In genomic region chr17:43707254-43707653, GRCm38 (mm10) we compare ENCODE assay signal across 12 mouse cellular contexts. TPM values are rescaled to one million over a fixed set of nuclear protein-coding genes. Genes with fewer than 3 reads are reported as not detected.
DNase-seq lines count a peak whose midpoint lies in the region; ATAC-seq and TF ChIP-seq lines count a peak whose summit lies in the region.
"Had no signal": no experiment of that assay in that cellular context is flagged by ENCODE, and none has a peak within 500 bp of the region (broad histone marks: within the 10 kb centered on the region; RNA-seq: fewer than 3 reads in every experiment).

No protein-coding gene starts in this region.

- H3K36me3 ChIP-seq in heart, embryonic 10.5 days: 0 out of 2 replicates have a peak, but pooled peaks cover 6% of the 10 kb centered on the region
- no peaks in the 10 kb centered on the region for H3K36me3 ChIP-seq in forebrain, embryonic 15.5 days
- H3K36me3 ChIP-seq: embryonic facial prominence, embryonic 15.5 days had no signal

- no peak overlapping the region for H3K4me3 ChIP-seq in heart, embryonic 10.5 days
- no peak overlapping the region for H3K4me3 ChIP-seq in lung, adult 2 months (replicated peaks; ENCODE audit: extremely low read depth, low read depth, low read length)
- H3K4me3 ChIP-seq in forebrain, embryonic 15.5 days: no peak overlapping the region
- H3K4me3 ChIP-seq: embryonic facial prominence, embryonic 15.5 days; liver, embryonic 15.5 days; myocyte had no signal

- H3K4me2 ChIP-seq in forebrain, embryonic 15.5 days (replicated peaks): no peak overlapping the region
- H3K4me2 ChIP-seq: embryonic facial prominence, embryonic 15.5 days; liver, embryonic 15.5 days had no signal

- WGBS in heart, embryonic 10.5 days: 74% methylated on average over 3 of the region's 3 CpGs
- WGBS in lung, adult 2 months: 71% methylated on average over 3 of the region's 3 CpGs
- WGBS in forebrain, embryonic 15.5 days: 73% methylated on average over 3 of the region's 3 CpGs

- POLR2A ChIA-PET in Patski (lab: Charles Lee): interaction anchor here (0.5 kb wide), 1 partner anchor 278 kb away, joined by 6 read pairs; no protein-coding TSS in a partner anchor

- CTCF ChIA-PET in Patski (lab: Charles Lee): interaction anchor here (0.6 to 1.9 kb wide), 15 partner anchors 9 to 549 kb away, joined by 3 to 7 read pairs (median 3); no protein-coding TSS in a partner anchor

- no peaks in the 10 kb centered on the region for H3K9me3 ChIP-seq in heart, embryonic 10.5 days
- H3K9me3 ChIP-seq in forebrain, embryonic 15.5 days: no peaks in the 10 kb centered on the region
- H3K9me3 ChIP-seq: embryonic facial prominence, embryonic 15.5 days; liver, embryonic 15.5 days had no signal

- no peak for TF ChIP-seq POLR2A in lung, adult 2 months (IDR thresholded peaks at IDR 0.05; ENCODE audit: borderline replicate concordance, extremely low read depth, low read depth, low read length)

- TF ChIP-seq CTCF in Patski (IDR thresholded peaks at IDR 0.05): peak; percentile 44
- no peak for TF ChIP-seq CTCF in lung, adult 2 months (IDR thresholded peaks at IDR 0.05; ENCODE audit: insufficient read depth, low read length)

- H3K4me1 ChIP-seq in heart, embryonic 10.5 days: no peaks in the 10 kb centered on the region
- no peaks in the 10 kb centered on the region; the same call in 1 of the 2 replicates for H3K4me1 ChIP-seq in lung, adult 2 months (ENCODE audit: control insufficient read depth, insufficient read depth, low read length)
- H3K4me1 ChIP-seq in forebrain, embryonic 15.5 days: no peaks in the 10 kb centered on the region
- H3K4me1 ChIP-seq: embryonic facial prominence, embryonic 15.5 days; liver, embryonic 15.5 days had no signal

- H3K27ac ChIP-seq in heart, embryonic 10.5 days: no peak overlapping the region
- no peak overlapping the region for H3K27ac ChIP-seq in forebrain, embryonic 15.5 days (replicated peaks)
- H3K27ac ChIP-seq: embryonic facial prominence, embryonic 15.5 days; liver, embryonic 15.5 days had no signal

- H3K9ac ChIP-seq in forebrain, embryonic 15.5 days (replicated peaks): no peak overlapping the region
- H3K9ac ChIP-seq: embryonic facial prominence, embryonic 15.5 days; liver, embryonic 15.5 days had no signal

- DNase-seq in heart, adult 18-20 months: peak; percentile 74 to 81
- no peak for DNase-seq in heart, embryonic 10.5 days (ENCODE audit: low spot score)
- peak; percentile 64 for DNase-seq in Patski (ENCODE audit: low read depth, low spot score)
- peak; percentile 70 for DNase-seq in heart, adult 8-10 months (ENCODE audit: low spot score)
- peak; percentile 8 for DNase-seq in lung, adult 2 months
- no peak for DNase-seq in frontal cortex, postnatal 25 days (ENCODE audit: low spot score in 2 of 2)
- DNase-seq in T-cell, adult 2 months (ENCODE audit: low spot score): no peak
- DNase-seq: right cerebral cortex, postnatal 14 days had no signal

- in situ Hi-C loops in Patski (cut with MboI; ENCODE audit: low pct_unique_long_range_greater_than_20kb): loop anchor here (5.0 to 10.0 kb wide), 2 partner anchors 330 to 418 kb away; no protein-coding TSS in a partner anchor

- H3K27me3 ChIP-seq in heart, embryonic 10.5 days (ENCODE audit: insufficient read depth, poor library complexity, severe bottlenecking): no peaks in the 10 kb centered on the region
- H3K27me3 ChIP-seq in Patski: no peaks in the 10 kb centered on the region
- H3K27me3 ChIP-seq in forebrain, embryonic 15.5 days: no peaks in the 10 kb centered on the region
- H3K27me3 ChIP-seq: embryonic facial prominence, embryonic 15.5 days; liver, embryonic 15.5 days had no signal

- peak; percentile 78 for ATAC-seq in Patski
- no peak for ATAC-seq in forebrain, embryonic 15.5 days (replicated peaks)

RNA-seq across cellular contexts. Expression of gene Cyp39a1, which starts 40.0 kb away (rescaled TPM):
- total RNA-seq in heart, adult 18-20 months (2021): 1 to 10 TPM; 4.5 to 4.6 TPM
- 14.7 and 20.2 TPM in 2 replicates for polyA plus RNA-seq in heart, embryonic 10.5 days (2016; fragmentation: Nextera tagmentation; extraction: Ambion mirVana)
- polyA plus RNA-seq in Patski (2021): 12.3 TPM
- total RNA-seq in heart, adult 8-10 months (2022): 1 to 10 TPM; 4.3 to 6.4 (median 5.3) TPM
- polyA plus RNA-seq in lung, adult 2 months (2012; rRNA removed): 3.5 and 6.5 TPM in 2 replicates
- 21.8 and 24.1 TPM in 2 replicates for polyA plus RNA-seq in forebrain, embryonic 15.5 days (2015; fragmentation: Nextera tagmentation; extraction: Ambion mirVana)

RNA-seq across cellular contexts. Expression of gene Slc25a27, which starts 40.2 kb away (rescaled TPM):
- total RNA-seq in heart, adult 18-20 months (2021): 1 to 10 TPM; 1.7 to 3.2 TPM
- 12.5 and 19.9 TPM in 2 replicates for polyA plus RNA-seq in heart, embryonic 10.5 days (2016; fragmentation: Nextera tagmentation; extraction: Ambion mirVana)
- polyA plus RNA-seq in Patski (2021): 5.1 TPM
- 1 to 10 TPM; 1.3 to 4.1 (median 3.5) TPM for total RNA-seq in heart, adult 8-10 months (2022)
- 3.5 and 4.3 TPM in 2 replicates for polyA plus RNA-seq in lung, adult 2 months (2012; rRNA removed)
- 117 and 123 TPM in 2 replicates for polyA plus RNA-seq in forebrain, embryonic 15.5 days (2015; fragmentation: Nextera tagmentation; extraction: Ambion mirVana)

Comparison
In these comparisons a context has a peak if more than half of its experiments do, and no peak if none do; other contexts are left out.
1. DNase-seq: peak in heart, adult 18-20 months (2 of 2), Patski (single experiment), heart, adult 8-10 months (single experiment) and lung, adult 2 months (single experiment); none in heart, embryonic 10.5 days (single experiment), frontal cortex, postnatal 25 days (0 of 2) and T-cell, adult 2 months (single experiment).